Mouse (Mus musculus): ENCODE results near the gene Chp2. TPM values are rescaled to one million over a fixed set of nuclear protein-coding genes. Genes with fewer than 3 reads are reported as not detected.
"Not testable (repeated sequence)": the region's sequence is repeated elsewhere in the genome, so short reads cannot be mapped to it uniquely, and the experiment has no call there.

Chp2 gene
- polyA plus RNA-seq, 3 experiments from 2014 or later: not detected

DNA sequence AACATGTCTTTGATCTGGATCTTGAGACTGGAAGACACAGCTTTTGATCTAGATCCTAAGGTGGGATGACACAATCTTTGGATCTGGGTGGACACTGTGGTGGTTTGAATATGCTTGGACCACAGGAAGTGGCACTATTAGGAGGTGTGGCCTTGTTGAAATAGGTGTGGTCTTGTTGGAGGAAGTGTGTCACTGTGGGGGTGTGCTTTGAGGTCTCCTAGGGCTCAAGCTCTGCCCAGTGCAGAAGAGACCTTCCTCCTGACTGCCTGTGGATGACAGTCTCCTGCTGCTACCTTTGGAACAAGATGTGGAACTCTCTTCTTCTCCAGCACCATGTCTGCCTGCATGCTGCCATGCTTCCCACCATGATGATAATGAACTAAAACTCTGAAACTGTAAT is 23.4 kb downstream of the Chp2 start:
- ATAC-seq: not testable (repeated sequence)

DNA sequence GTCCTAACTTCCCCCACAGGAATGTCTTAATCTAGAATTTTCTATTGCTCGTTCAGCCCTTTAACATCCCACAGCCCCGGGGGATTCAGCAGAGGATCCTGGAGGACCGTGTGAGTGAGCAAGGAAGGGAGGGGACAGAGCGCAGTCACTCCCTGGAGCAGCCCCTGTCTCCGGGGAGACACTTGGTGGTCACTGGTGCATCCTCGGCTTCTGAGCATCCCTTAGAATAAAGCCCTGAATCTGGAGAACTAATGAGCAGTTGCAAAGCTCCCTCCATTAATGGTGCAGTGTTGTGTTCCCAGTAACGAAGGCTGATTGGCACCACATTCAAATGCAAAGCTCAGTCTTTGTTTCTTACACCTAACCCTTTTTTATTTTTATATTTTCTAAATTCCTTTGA is 24.9 kb downstream of the Chp2 start:
- no peak for ATAC-seq

DNA sequence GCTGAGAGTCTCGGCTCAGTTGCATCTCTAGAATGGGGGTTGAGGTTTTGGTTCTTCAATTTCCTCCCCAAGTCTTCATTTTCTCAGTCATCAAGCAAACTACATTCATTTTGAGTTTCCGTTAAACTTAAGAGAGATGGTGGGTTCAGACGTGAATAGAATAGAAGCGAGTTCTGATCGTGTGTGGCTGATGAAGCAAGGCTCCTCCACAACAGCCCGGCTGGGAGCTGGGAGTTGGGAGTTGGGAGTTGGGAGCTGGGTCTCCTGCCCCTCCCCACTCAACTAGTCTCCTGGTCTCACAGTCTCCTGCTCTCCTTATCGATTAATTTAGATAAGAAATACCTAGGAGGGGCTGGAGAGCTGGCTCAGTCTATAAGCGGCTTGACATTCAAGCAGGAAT is 25.3 kb downstream of the Chp2 start:
- ATAC-seq: no peak

DNA sequence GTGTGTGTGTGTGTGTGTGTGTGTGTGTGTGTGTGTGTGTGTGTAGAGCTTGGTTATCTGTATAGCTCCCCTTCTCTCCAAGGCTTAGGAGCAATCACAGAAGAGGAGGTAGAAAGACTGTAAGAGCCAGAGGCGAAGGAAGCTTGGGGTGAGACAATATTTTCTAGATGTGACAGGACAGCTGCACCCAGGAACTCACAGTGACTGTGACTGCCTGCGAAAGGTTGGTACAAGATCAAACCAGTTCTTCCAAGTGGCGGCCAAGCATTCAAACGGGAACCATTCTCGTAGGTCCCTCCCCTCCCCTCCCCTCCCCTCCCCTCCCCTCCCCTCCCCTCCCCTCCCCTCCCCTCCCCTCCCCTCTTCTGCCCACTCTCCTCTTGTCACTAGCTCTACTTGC is 26.7 kb downstream of the Chp2 start:
- ATAC-seq: no peak

DNA sequence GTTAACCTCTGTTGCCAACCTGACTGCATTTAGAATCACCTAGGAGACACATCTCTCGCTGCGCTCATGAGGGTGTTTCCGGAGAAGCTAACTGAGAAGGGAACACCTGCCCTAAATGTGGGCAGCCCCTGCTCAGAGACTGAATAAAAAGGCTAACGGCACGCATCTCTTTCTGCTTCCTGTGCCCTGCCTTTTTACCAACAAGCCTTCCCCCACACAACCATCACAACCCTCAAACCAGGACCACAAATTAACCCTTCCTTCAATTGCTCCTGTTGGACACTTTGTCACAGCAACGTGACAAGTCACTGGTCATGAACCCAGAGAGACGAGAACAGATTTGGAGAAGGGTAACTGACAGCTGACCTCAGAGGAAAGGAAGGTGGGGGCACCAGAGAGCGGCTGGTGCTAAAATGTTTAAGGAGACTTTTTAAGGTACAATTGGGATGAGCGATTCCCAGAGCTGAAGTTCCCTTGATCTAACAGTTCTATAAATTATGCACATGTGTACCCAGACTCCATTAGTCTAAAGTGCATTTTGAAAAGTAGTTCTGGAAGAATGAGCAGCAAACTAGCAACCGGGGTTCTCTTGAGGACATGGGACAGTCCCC is 28.1 kb downstream of the Chp2 start:
- ATAC-seq: no peak

DNA sequence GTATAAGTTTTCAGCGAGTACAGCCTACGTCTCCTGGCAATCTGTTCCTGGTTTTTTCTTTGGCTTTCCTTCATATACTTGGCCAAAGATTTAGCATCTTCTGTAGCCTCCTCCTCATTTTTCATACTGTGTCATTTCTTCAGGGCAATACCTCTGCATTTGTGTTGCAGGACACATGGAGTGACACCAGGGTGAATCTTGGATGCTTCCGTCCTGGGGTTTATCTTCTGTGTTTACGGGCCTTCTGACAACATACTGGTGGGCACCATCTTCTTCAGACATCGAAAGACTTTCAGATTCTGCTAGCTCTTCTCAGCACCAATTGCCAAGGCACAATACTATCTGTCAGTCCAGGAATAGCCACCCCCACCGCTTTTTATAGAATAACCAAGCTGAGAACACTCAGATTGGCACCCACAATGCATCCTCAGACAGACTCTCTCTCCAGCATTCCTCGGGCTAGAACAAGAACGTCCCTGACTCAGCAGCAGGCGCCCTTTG is 30.1 kb downstream of the Chp2 start:
- no peak for ATAC-seq

DNA sequence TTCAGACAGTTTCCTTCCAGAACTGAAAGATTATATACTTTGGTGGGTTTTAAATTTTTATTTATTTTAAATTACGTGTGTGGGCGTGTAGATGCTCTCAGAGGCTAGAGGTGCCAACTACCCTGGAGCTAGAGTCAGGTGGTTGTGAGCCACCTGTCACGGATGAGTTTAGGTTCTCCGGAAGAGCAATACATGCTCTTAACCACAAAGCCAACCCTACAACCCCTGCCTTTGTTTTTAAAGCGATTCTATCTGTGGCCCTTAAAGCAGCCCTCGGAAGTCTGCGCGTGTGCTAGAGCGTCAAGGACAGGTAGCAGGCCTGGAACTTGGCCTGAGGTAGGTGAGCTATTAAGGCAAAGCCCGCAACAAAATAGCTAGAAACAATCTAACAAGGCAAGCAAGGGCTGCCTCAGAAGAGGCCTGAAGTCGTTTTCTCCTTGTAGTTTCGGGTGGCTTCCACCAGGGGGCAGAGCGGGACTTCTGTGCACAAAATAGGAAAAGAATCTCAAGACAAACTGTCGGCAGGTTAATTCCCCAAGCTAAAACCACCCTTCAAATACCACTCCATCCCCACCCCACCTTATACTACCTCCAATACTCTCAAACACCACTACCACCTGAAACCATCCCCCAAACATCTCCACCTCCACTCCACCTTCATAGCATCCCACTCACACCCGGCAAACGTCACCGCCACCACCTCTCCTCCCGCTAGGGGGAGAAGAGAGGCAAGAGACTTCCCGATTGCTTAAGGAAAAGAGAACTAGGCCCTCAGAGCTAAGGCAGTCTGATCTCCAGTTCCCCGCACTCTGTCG is 32.1 kb downstream of the Chp2 start:
- ATAC-seq: peak; percentile 80

DNA sequence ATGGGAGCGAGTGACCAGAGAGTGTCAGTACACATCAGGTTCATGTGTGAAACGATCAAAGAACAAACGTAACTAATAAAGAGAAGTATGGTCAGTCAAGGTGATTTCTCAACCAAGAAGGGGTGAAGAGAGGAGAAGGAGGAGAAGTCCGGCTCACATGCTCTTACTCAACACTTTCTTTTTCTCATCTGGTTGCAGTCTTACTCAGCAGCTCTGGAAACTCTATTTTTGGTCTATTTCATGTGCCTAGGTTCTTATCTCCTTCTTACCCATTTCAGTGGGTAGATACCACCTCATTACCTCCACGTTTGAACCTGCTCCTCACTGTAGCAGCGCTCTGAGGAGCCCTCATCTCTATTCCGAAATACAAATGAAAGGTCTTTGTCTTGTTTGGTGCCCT is 37.4 kb downstream of the Chp2 start:
- no peak for ATAC-seq

DNA sequence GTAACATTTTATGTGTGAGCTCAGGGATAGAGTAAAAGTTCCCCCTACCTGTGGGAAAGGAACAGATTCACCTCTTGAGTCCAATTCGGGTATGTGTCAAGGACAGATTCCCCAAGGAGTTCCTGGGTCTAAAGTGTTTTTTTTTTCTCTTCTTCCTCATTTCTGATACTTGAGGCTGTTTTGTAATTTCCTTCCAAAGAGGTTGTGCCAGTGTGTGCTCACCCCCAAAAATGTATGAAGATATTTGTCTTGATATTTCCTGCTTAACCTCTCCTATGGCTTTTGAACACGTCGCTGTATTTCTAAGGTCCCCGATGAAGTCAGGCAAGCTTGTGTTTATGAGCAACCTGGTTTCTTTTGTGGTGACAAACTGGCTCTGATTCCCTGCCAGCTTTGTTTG is 39.2 kb downstream of the Chp2 start:
- no peak for ATAC-seq

DNA sequence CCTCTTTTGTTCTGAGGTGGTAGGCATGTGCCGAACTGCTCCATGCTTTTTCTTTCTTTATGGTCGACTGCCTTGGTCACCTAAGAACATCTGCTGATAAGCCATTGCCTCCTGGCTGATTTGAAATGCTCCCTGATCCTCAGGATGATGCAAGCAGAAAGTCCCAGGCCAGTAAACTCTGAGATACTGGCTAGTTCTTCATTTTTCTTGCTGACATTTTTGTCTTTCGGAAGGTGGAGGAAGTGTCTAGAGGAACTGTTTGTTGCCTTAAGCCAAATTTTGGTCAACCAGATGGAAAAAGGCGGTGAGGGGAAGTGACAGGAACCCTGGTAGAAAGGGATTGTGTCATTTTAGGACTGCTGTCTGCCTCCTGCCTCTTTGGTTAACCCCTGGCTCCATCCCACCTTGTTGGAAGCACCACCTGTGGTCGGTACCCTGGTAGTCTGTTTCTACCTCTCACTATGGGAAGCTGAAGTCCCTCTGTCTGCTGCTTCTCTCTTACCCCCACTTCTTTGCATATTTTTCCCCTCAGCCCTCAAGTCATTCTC is 40.8 kb downstream of the Chp2 start:
- no peak for ATAC-seq

DNA sequence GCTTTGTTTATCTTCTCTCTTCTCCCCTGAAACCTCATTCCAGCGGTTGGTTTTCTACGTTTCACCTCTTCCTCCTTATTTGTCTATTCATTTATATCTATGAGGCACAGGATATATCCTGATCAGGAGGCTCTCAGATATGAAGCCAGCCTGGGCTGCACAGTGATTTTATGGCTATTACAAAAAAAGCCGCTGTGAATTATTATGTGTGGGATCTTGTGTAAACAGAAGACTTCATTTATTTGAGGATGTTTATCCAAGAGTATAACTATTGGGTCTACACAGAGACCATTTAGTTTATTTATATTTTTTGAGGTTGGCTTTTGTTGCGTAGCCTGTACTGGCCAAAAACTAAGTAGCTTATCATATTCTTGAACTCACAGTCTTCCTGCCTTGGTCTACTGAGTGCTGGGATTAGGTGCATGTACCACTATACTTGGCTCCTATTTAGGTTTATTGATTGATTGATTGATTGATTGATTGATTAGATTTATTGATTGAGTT is 49.7 kb downstream of the Chp2 start:
- ATAC-seq: no peak

DNA sequence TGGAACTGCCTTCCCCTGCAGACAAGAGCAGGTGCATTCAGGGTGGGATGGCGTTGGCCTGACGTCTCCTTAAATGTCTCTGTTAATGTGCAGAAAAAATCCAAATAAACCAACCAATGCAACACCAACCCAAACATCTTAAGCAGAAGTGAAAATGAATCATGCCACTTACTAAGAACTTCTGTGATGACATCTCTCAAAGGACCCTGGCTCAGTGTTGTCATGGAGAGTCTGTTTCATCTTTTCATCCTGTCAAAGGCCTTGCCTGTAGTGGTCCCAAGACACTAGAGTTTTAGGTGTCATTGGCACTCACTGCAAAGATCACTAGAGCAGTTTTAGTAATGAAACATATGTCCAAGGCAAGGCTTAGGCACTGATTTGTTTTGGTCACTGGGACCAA is 53.0 kb downstream of the Chp2 start:
- ATAC-seq: no peak

Other genes with a start within 250 kb of the Chp2 start
- gene Cog7, start 237.8 kb upstream of the Chp2 start, polyA plus RNA-seq (2017; shearing (Covaris generic)): 1 to 10 TPM; 4.6 to 9.4 (median 8.5) TPM
- 1 to 10 TPM in 2 of 3 experiments, under 1 TPM in 1; 0.92 to 1.6 (median 1.1) TPM for gene Gga2, start 198.3 kb upstream of the Chp2 start, polyA plus RNA-seq (2017; shearing (Covaris generic))
- gene Ubfd1, start 152.3 kb upstream of the Chp2 start, polyA plus RNA-seq (2017; shearing (Covaris generic)): 10 to 100 TPM in 2 of 3 experiments, 1 to 10 TPM in 1; 9.1 to 14.3 (median 10.4) TPM
- 1 to 10 TPM; 2.4 to 7.1 (median 4.9) TPM for gene Ears2, start 152.2 kb upstream of the Chp2 start, polyA plus RNA-seq (2017; shearing (Covaris generic))
- gene Ndufab1, start 117.6 kb upstream of the Chp2 start, polyA plus RNA-seq (2017; shearing (Covaris generic)): 100 to 1,000 TPM; 134 to 182 (median 141) TPM
- 10 to 100 TPM in 2 of 3 experiments, 1 to 10 TPM in 1; 7.0 to 14.6 (median 11.6) TPM for gene Palb2, start 86.5 kb upstream of the Chp2 start, polyA plus RNA-seq (2017; shearing (Covaris generic))
- 100 to 1,000 TPM; 109 to 137 (median 111) TPM for gene Dctn5, start 86.5 kb upstream of the Chp2 start, polyA plus RNA-seq (2017; shearing (Covaris generic))
- 10 to 100 TPM in 1 of 3 experiments, 1 to 10 TPM in 2; 3.8 to 52.8 (median 5.5) TPM for gene Plk1, start 60.1 kb upstream of the Chp2 start, polyA plus RNA-seq (2017; shearing (Covaris generic))
- gene Ern2, start 33.3 kb upstream of the Chp2 start, polyA plus RNA-seq (2017; shearing (Covaris generic)): not detected
- gene Prkcb, start 69.3 kb downstream of the Chp2 start, polyA plus RNA-seq (2017; shearing (Covaris generic)): 10 to 100 TPM; 45.1 to 89.5 (median 71.9) TPM

Measured in inflammation-experienced regulatory T-cells, adult 6 months (primary cell).